Mouse (Mus musculus) ES-E14 (cell line): Measurements from ENCODE around the gene Abi1.
"Not testable (repeated sequence)": the region's sequence is repeated elsewhere in the genome, so short reads cannot be mapped to it uniquely, and the experiment has no call there.

Source experiments
- CHD2 ChIP-seq: IDR thresholded peaks from 2 replicates; pipeline ENCODE4 v1.6.1; 2014; ENCODE audit warnings: mild to moderate bottlenecking, low read depth, low read length, inconsistent platforms
- HCFC1 ChIP-seq: IDR thresholded peaks from 2 replicates; pipeline ENCODE4 v1.6.1; 2012; ENCODE audit warnings: low read length, inconsistent platforms, borderline replicate concordance; ENCODE audit not compliant: insufficient read depth
- MAFK ChIP-seq: IDR thresholded peaks from 2 replicates; pipeline ENCODE4 v1.6.1; 2014; ENCODE audit warnings: mild to moderate bottlenecking, low read depth, low read length, inconsistent platforms; ENCODE audit not compliant: insufficient read depth
- ZC3H11A ChIP-seq: IDR thresholded peaks from 2 replicates; pipeline ENCODE4 v1.6.1; 2012; ENCODE audit warnings: low read depth, mild to moderate bottlenecking, inconsistent platforms, low read length, borderline replicate concordance
- ZNF384 ChIP-seq: IDR thresholded peaks from 2 replicates; pipeline ENCODE4 v1.6.1; 2012; ENCODE audit warnings: low read depth, low read length, inconsistent platforms

GRCm38 (mm10) chr2:23014935-23015334, 25.1 kb downstream of the Abi1 start:
- not testable (repeated sequence) for TF ChIP-seq CHD2, MAFK, HCFC1, ZC3H11A, ZNF384
